Mouse (Mus musculus) 3T3-L1 (cell line): ENCODE measurements at regions not wholly inside any gene's neighbourhood (a gene's known extent, or its start where the extent isn't known, plus 50 kb on each side); places are given as distances from the start of the nearest gene placed in this dataset.

Source experiments
- DNase-seq: peaks from one replicate; pipeline ENCODE4 v3.0.0-alpha.2; 2015; ENCODE audit warnings: low read depth, low spot score

GRCm38 (mm10) chr19:56039091-56040004 is 247.6 kb upstream of the Habp2 start:
- no peak for DNase-seq

DNA sequence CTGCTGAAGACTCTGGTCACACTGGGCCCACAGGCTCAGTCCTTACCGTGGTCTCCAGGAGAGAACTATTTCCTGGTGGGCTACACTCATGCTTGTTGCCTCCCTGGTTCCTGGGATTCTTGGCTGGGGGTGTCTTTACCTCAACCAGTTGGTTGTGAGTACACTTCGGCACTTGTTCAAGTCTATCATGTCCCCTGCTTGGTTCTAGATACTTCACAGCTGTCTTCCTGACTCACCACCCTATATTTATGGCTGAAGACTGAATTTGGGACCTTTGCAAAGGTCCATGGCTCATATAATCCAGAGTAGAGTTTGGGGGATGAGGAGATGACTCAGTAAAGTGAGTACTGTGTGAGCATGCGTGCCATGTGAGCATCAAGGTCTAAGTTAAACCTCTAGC is 245.0 kb upstream of the Habp2 start:
- DNase-seq: no peak

GRCm38 (mm10) chr19:56046784-56047390 is 240.1 kb upstream of the Habp2 start:
- DNase-seq: no peak

DNA sequence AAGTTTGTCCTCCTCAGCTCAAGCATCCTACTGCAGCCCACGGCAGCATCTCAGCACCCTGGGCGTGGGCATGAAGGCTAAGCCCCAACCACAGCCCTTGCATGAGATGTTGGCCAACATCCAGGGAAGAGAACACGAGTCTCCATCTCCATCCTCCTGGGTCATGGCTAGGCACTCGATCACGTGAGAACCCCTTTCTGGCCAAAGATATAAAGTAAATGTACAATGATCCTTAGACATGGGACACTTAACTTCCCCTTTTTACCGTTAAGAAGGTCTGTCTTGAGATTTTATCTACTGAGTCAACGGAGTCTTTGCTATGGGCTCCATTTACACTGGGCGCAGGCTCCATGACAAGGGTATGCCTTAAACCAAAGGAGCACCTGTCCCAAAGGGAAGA is 232.8 kb upstream of the Habp2 start:
- no peak for DNase-seq

DNA sequence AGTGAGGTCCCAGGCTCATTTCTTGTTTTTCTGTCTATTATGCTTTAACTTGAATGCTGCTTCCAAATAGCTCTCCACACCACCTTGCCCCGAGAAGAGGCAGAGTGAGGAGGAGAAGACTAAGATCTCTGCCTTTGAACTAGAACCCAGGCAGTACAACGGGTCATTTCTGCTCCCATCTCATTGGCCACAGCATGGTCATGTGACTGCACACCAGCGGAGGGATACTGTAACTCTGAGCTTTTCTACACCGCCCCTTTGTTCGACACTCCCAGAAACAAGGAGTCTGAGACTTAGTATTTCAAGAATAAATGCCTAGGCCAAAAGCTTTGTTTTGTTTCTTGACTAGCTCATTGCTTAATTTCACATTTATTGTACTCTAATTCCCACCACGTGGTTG is 230.5 kb upstream of the Habp2 start:
- no peak for DNase-seq

GRCm38 (mm10) chr19:56061882-56062540 is 224.9 kb upstream of the Habp2 start:
- no peak for DNase-seq

GRCm38 (mm10) chr19:56063099-56063498 is 223.8 kb upstream of the Habp2 start:
- DNase-seq: no peak

DNA sequence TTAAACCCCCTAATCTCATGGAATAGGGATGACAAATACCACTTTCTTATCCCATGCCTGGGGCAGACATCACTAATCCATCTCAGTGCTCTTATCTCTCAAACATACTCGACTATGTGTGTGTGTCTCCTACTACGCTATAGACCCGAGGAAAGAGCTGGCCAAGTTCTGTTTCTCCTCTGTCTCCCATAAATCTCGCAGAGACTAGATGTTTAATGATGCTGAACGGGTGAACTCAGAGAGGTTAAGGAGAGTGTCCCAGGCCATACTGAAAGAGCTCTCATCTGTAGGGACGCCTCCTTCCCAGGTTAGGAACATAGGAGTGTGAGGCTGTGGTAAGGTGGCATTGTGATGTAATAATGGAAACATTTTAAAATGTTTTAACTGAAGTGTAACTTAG is 221.2 kb upstream of the Habp2 start:
- no peak for DNase-seq

DNA sequence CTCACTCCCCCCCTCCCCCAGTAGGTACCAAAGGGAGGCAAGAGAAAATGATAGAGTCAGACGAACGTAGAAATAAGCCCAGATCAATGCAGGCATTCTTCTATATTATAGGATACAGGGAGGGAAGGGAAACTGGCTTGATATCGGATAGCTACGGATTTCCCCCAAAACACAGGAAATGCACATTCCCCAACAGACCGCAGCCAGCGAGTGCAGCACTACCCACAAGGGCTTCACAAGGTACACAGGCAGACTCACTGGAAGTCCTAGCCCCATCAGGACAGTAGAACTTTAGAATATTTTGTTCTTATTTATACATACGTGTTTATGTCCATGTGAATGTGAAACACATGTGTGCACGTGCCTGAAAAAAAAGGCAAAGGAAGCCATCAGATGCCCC is 218.8 kb upstream of the Habp2 start:
- DNase-seq: no peak

- no peak for DNase-seq
These were observed 218.1 kb upstream of the Habp2 start for GRCm38 (mm10) chr19:56068854-56069253.

DNA sequence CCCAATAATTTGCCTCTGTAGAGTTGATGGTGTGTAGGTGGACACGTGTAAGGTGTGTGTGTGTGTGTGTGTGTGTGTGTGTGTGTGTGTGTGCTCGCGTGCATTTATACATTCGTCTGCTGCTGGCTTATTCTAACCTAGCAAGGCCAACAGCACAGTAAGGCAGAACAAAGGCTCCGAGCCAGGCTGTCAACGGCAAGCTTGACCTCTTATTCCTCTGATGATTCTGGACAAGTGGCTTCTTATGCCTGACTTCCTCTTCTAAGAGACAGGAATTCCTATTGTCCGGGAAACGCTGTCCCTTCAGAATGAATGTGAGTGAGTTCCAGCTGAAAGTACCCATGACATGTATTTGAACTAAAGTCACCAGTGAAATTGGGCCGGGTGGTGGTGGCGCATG is 217.7 kb upstream of the Habp2 start:
- no peak for DNase-seq

DNA sequence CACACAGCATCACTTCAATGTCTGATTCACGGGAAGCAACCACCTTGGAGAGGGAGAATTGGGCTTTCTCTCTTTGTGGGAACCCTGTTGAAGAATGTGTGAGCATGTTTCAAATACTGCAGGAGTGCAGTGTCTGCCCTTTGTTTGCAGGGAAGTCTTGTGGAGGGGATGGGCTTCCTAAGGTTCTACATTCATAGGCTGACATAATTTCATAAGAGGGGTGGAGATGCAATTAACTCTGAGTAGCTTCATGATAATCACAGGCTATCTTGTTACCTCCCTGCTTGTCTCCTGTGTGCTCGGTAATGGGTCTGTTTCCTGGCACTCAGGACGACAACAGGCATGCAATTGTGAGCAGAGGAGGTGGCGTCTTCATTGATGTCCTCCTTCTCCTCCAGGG is 215.6 kb upstream of the Habp2 start:
- DNase-seq: no peak

DNA sequence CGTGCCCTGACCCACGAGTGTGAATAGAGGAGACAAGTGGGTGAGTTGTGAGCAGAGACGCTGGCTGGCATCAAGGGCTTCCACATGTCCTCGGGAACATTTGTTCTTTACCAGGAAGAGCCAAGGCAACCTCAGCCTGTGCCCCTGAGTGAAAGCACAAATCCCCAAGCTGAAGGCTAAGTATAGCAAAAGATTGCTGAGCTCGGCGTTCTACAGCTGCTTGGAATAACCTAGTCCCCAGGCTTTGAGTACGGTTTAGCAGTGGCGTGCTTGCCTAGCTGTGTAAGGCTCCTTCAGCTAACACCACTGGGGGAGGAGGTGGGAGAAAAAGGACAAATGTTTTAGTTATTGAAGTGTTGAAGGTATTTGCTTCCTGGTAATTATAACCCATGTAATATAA is 210.8 kb upstream of the Habp2 start:
- no peak for DNase-seq

GRCm38 (mm10) chr19:56077491-56077890 is 209.4 kb upstream of the Habp2 start:
- peak; percentile 72 for DNase-seq

- DNase-seq: no peak
These were observed 200.4 kb upstream of the Habp2 start for GRCm38 (mm10) chr19:56086413-56087083.

DNA sequence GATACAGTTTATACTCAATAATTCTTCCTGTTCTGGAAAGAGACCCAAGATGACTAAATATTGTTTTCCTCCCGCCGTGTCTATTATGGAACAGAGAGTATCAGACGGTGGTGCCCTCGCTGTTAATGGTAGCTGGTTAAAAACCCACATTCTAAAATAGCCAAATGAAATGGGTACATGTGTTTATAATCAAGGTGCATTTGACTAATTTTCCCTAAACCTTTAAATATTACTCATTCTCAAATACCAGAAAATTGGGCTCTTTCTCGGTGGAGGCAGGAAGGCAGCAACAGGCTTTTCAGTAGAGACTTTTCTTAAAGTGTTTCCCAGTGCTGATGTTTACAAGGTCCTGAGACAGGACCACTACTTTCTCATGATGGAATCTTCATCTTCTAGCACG is 199.8 kb upstream of the Habp2 start:
- DNase-seq: no peak

DNA sequence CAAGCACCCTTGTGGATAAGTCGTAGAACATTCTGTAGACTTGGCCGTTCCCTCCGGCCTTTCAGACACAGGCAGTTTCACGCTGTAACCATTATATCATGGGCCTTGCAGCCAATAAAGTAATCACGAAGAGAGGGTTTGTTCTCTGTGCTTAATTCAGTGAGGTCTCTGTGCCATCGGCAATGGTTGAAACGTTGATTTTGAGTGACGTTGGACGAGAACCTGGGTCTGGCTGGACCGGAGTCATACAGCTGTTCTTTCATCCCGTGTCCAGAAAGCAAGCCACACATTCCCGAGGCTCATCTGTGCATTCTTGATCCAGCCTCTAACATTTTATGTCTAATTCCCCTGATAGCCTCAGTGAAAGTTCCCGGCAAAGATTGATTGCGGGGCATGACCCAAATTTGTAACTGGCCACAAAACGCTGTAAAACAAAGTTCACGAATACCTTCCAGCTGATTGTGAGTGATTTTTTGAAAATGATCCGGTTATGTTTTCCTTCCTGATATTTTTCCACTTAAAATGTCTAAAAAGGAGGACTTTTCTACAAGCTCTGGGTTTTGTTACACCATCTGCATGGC is 197.1 kb upstream of the Habp2 start:
- DNase-seq: no peak

- peak; percentile 96 for DNase-seq
These were observed 195.4 kb upstream of the Habp2 start for GRCm38 (mm10) chr19:56091581-56091980.

GRCm38 (mm10) chr19:56095873-56096272 is 191.1 kb upstream of the Habp2 start:
- peak; percentile 54 for DNase-seq

GRCm38 (mm10) chr19:56099725-56100124 is 187.2 kb upstream of the Habp2 start:
- no peak for DNase-seq

- peak; percentile 50 for DNase-seq
These were observed 186.6 kb upstream of the Habp2 start for GRCm38 (mm10) chr19:56100131-56100872.
